Mouse (Mus musculus): ENCODE data around the gene Ppil3.

Gene Ppil3

GRCm38 (mm10) chr1:58409553-58410197, 35.6 kb downstream of the Ppil3 start:
- DNase-seq (ENCODE audit: low spot score in 2 of 2) = no peak

- no peak for DNase-seq (ENCODE audit: low spot score in 2 of 2)
Measured at GRCm38 (mm10) chr1:58408141-58408540, 37.1 kb downstream of the Ppil3 start.

- no peak for DNase-seq (ENCODE audit: low spot score in 2 of 2)
Measured at GRCm38 (mm10) chr1:58407321-58407720, 38.0 kb downstream of the Ppil3 start.

GRCm38 (mm10) chr1:58403745-58404144, 41.5 kb downstream of the Ppil3 start:
- DNase-seq (ENCODE audit: low spot score in 2 of 2) = no peak

GRCm38 (mm10) chr1:58401396-58401795, 43.9 kb downstream of the Ppil3 start:
- no peak for DNase-seq (ENCODE audit: low spot score in 2 of 2)

- no peak for DNase-seq (ENCODE audit: low spot score in 2 of 2)
Measured at GRCm38 (mm10) chr1:58397731-58398130, 47.6 kb downstream of the Ppil3 start.

- no peak for DNase-seq (ENCODE audit: low spot score in 2 of 2)
Measured at GRCm38 (mm10) chr1:58396179-58396578, 49.1 kb downstream of the Ppil3 start.

- no peak for DNase-seq (ENCODE audit: low spot score in 2 of 2)
Measured at GRCm38 (mm10) chr1:58395341-58395740, 49.9 kb downstream of the Ppil3 start.

GRCm38 (mm10) chr1:58393284-58394195, 51.7 kb downstream of the Ppil3 start:
- DNase-seq (ENCODE audit: low spot score in 2 of 2) = peak; percentile 23 to 51

GRCm38 (mm10) chr1:58392652-58393283, 52.5 kb downstream of the Ppil3 start, which contains the start of gene Bzw1:
Bzw1 (plus strand) TSS chr1:58392898.
- peak; percentile 89 to 93 for DNase-seq (ENCODE audit: low spot score in 2 of 2)

- no peak for DNase-seq (ENCODE audit: low spot score in 2 of 2)
Measured at GRCm38 (mm10) chr1:58392268-58392651, 53.0 kb downstream of the Ppil3 start.

- no peak for DNase-seq (ENCODE audit: low spot score in 2 of 2)
Measured at GRCm38 (mm10) chr1:58391421-58392267, 53.6 kb downstream of the Ppil3 start.

GRCm38 (mm10) chr1:58382586-58383281, 62.6 kb downstream of the Ppil3 start:
- peak in 1 of 2 experiments; percentile 16 for DNase-seq (ENCODE audit: low spot score in 2 of 2)

Data from urinary bladder, postnatal 36 days (tissue).